Mouse (Mus musculus) heart, postnatal 14 days (tissue): ENCODE results near the gene March9. TPM values are rescaled to one million over a fixed set of nuclear protein-coding genes. Genes with fewer than 3 reads are reported as not detected.

Source experiments
- DNase-seq, 2 experiments: peaks; one replicate each; pipeline ENCODE4 v3.0.0; 2021 to 2022
- intact Hi-C: fragments of 180-260 bp; cut with DNase I; formaldehyde crosslinking; loops from one replicate; pipeline ENCODE4 v1.15.1; 2025
- total RNA-seq, 2 experiments: library from RNA; stranded (reverse); gene quantifications; 2 replicates each; pipeline ENCODE4 v1.2.3; 2021

March9 gene
- total RNA-seq, 2 experiments from 2014 or later: 1.6 TPM

GRCm38 (mm10) chr10:127041774-127042338, 18.1 kb downstream of the March9 start:
- intact Hi-C loops: no loop called here

GRCm38 (mm10) chr10:127041274-127041766, 18.7 kb downstream of the March9 start, which contains the start of the genes Mettl1 and Eef1akmt3:
TSS of gene Mettl1 (plus strand) at chr10:127041414.
TSS of gene Eef1akmt3 (minus strand) at chr10:127041513.
- intact Hi-C loops: no loop called here
- peak; percentile 35 to 38 for DNase-seq

More at GRCm38 (mm10) chr10:127041774-127042338, 18.1 kb downstream of the March9 start:
- peak; percentile 89 to 93 for DNase-seq

- DNase-seq: no peak
- intact Hi-C loops: no loop called here
These were observed 19.3 kb downstream of the March9 start for GRCm38 (mm10) chr10:127040569-127041214.

- DNase-seq: no peak
- intact Hi-C loops: no loop called here
These were observed 22.3 kb downstream of the March9 start for GRCm38 (mm10) chr10:127037641-127038040.

GRCm38 (mm10) chr10:127036273-127036672, 23.7 kb downstream of the March9 start:
- intact Hi-C loops: no loop called here

DNA sequence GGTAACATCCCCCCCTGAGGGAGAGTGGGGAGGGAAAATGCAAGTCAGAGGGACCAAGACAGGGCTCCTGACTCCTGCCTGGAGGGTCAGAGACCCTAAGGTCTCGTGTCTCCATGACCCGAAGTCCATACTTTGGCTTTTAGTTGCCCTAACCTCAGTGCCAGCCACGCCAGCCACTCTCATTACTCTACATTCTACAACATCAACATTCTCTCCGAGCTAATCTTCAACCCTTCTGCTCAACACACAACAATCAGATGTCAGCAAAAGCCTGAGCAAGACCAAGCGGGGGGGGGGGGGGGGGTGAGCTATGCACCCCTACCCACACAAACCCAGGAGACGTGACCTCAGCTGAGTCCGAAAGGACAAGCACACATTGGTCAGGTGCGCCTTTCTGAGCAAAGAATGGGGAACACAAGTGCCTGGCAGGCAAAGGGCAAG, 26.7 kb downstream of the March9 start:
- DNase-seq: no peak
- intact Hi-C loops: no loop called here

More at GRCm38 (mm10) chr10:127036273-127036672, 23.7 kb downstream of the March9 start:
- DNase-seq: no peak

- DNase-seq: peak; percentile 95 to 97
- intact Hi-C loops: loop anchor here (1.0 to 2.0 kb wide), 2 partner anchors 40 to 111 kb away; no protein-coding TSS in a partner anchor
These were observed 29.4 kb downstream of the March9 start, which contains the start of gene Tsfm for GRCm38 (mm10) chr10:127030336-127031296. TSS of gene Tsfm (minus strand) at chr10:127030840.

DNA sequence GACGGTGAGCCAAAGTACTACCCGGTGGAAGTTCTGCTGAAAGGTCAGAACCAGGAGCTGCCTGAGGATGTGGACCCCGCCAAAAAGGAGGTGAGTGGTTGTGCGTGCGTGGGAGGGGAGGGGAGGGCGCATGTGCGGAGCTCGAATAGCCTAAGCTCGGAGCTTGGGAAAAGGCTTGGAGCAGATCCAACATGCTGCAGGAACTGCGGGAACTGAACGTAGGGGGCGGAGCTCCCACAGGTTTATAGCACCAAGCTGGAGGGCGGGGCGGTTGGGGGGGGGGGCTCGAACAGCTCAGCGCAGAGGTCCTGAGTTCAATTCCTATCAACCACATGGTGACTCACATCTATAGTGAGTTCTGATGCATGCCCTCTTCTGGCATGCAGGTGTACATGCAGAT, 41.6 kb downstream of the March9 start:
- no peak for DNase-seq
- intact Hi-C loops: no loop called here

DNA sequence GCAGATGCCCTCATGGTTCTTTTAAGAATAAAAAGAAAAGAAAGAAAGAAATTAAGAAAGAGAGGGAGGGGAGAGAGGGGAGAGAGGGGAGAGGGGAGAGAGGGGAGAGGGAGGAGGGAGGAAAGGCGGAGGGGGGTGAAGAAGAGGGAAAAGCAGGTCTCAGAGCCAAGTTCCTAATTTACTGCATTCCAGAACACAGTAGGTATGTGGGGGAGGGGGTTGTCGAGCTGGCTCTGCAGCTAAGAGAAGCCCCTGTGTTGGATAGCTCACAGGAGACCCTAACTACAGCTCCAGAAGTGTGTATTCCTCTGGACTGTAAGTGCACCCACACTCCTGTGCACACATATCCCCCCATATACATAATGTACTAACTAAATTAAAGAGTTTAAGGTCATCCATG, 42.9 kb downstream of the March9 start:
- intact Hi-C loops: no loop called here
- no peak for DNase-seq

GRCm38 (mm10) chr10:127016488-127016887, 43.5 kb downstream of the March9 start:
- peak in 1 of 2 experiments; percentile 33 for DNase-seq
- intact Hi-C loops: no loop called here

Other genes with a start within 250 kb of the March9 start
- gene Atp23, start 158.8 kb downstream of the March9 start, total RNA-seq: 1 to 10 TPM; 3.8 to 3.9 TPM
- 100 to 1,000 TPM; 104 to 122 TPM for gene Ctdsp2, start 81.5 kb downstream of the March9 start, total RNA-seq
- under 1 TPM; 0.19 to 0.56 TPM for gene Avil, start 59.5 kb downstream of the March9 start, total RNA-seq
- gene Tsfm, start 29.3 kb downstream of the March9 start, total RNA-seq: 10 to 100 TPM; 49.8 to 60.5 TPM
- 1 to 10 TPM; 5.0 to 6.0 TPM for gene Mettl1, start 18.8 kb downstream of the March9 start, total RNA-seq
- under 1 TPM in 1 of 2 experiments, not detected in 1; 0.12 TPM for gene Eef1akmt3, start 18.7 kb downstream of the March9 start, total RNA-seq
- under 1 TPM; 0.27 to 0.50 TPM for gene Cyp27b1, start 11.9 kb downstream of the March9 start, total RNA-seq
- 100 to 1,000 TPM in 1 of 2 experiments, 10 to 100 TPM in 1; 92.4 to 113 TPM for gene Cdk4, start 3.4 kb upstream of the March9 start, total RNA-seq
- 10 to 100 TPM; 47.3 to 50.0 TPM for gene Tspan31, start 10.1 kb upstream of the March9 start, total RNA-seq
- 10 to 100 TPM; 12.2 to 12.3 TPM for gene Agap2, start 15.1 kb upstream of the March9 start, total RNA-seq
- gene Os9, start 60.9 kb upstream of the March9 start, total RNA-seq: 10 to 100 TPM; 29.3 to 34.8 TPM
- gene B4galnt1, start 105.0 kb upstream of the March9 start, total RNA-seq: 1 to 10 TPM; 2.9 to 3.8 TPM
- 10 to 100 TPM; 45.5 to 66.9 TPM for gene Slc26a10, start 120.5 kb upstream of the March9 start, total RNA-seq
- 10 to 100 TPM; 17.0 to 17.9 TPM for gene Arhgef25, start 129.9 kb upstream of the March9 start, total RNA-seq
- gene Dtx3, start 135.5 kb upstream of the March9 start, total RNA-seq: 10 to 100 TPM; 36.1 to 43.4 TPM
- 10 to 100 TPM; 22.8 to 23.1 TPM for gene Pip4k2c, start 151.4 kb upstream of the March9 start, total RNA-seq
- gene Kif5a, start 203.2 kb upstream of the March9 start, total RNA-seq: under 1 TPM; 0.49 to 0.72 TPM
- 100 to 1,000 TPM; 146 to 151 TPM for gene Dctn2, start 206.2 kb upstream of the March9 start, total RNA-seq
- gene Mbd6, start 228.8 kb upstream of the March9 start, total RNA-seq: 10 to 100 TPM; 29.9 to 32.0 TPM